Mouse (Mus musculus) cerebellum, postnatal 10 days (tissue): ENCODE measurements around the gene Nav1.

Experiments
- DNase-seq, 2 experiments: peaks; one replicate each; pipeline ENCODE4 v3.0.0; 2021; ENCODE audit warnings: mixed read lengths in 2 of 2

Gene Nav1

GRCm38 (mm10) chr1:135607019-135607418 lies at the start of gene Nav1:
Gene Nav1 (minus strand): TSS chr1:135607295.
- peak; percentile 53 to 54 for DNase-seq

GRCm38 (mm10) chr1:135653909-135654308 lies 46.8 kb upstream of the Nav1 start:
- no peak for DNase-seq

- DNase-seq, result peak; percentile 41 to 61
Measured at GRCm38 (mm10) chr1:135645459-135646195, 38.5 kb upstream of the Nav1 start.

- DNase-seq, result peak; percentile 79 to 80
Measured at GRCm38 (mm10) chr1:135644110-135644509, 37.0 kb upstream of the Nav1 start.

GRCm38 (mm10) chr1:135643691-135644090 lies 36.6 kb upstream of the Nav1 start:
- DNase-seq, result no peak

GRCm38 (mm10) chr1:135639853-135640252 lies 32.8 kb upstream of the Nav1 start:
- no peak for DNase-seq

- no peak for DNase-seq
Measured at GRCm38 (mm10) chr1:135639093-135639492, 32.0 kb upstream of the Nav1 start.

GRCm38 (mm10) chr1:135637574-135638008 lies 30.5 kb upstream of the Nav1 start:
- DNase-seq, result no peak

- DNase-seq, result peak in 1 of 2 experiments; percentile 37
Measured at GRCm38 (mm10) chr1:135636111-135636511, 29.0 kb upstream of the Nav1 start.

- no peak for DNase-seq
Measured at GRCm38 (mm10) chr1:135635323-135636064, 28.4 kb upstream of the Nav1 start.

- no peak for DNase-seq
Measured at GRCm38 (mm10) chr1:135634791-135635190, 27.7 kb upstream of the Nav1 start.

GRCm38 (mm10) chr1:135633884-135634283 lies 26.8 kb upstream of the Nav1 start:
- peak in 1 of 2 experiments; percentile 28 for DNase-seq

GRCm38 (mm10) chr1:135633478-135633877 lies 26.4 kb upstream of the Nav1 start:
- no peak for DNase-seq

GRCm38 (mm10) chr1:135632199-135632598 lies 25.1 kb upstream of the Nav1 start:
- DNase-seq, result no peak

- DNase-seq, result peak; percentile 64 to 71
Measured at GRCm38 (mm10) chr1:135631515-135631914, 24.4 kb upstream of the Nav1 start.

GRCm38 (mm10) chr1:135629846-135630245 lies 22.8 kb upstream of the Nav1 start:
- no peak for DNase-seq

- DNase-seq, result peak; percentile 50 to 61
Measured at GRCm38 (mm10) chr1:135626218-135626617, 19.1 kb upstream of the Nav1 start.

GRCm38 (mm10) chr1:135625741-135626140 lies 18.6 kb upstream of the Nav1 start:
- no peak for DNase-seq

- no peak for DNase-seq
Measured at GRCm38 (mm10) chr1:135624646-135625045, 17.6 kb upstream of the Nav1 start.

- DNase-seq, result no peak
Measured at GRCm38 (mm10) chr1:135623136-135623535, 16.0 kb upstream of the Nav1 start.

- DNase-seq, result peak; percentile 66 to 71
Measured at GRCm38 (mm10) chr1:135621307-135621706, 14.2 kb upstream of the Nav1 start.

GRCm38 (mm10) chr1:135619932-135620391 lies 12.9 kb upstream of the Nav1 start:
- no peak for DNase-seq

- peak; percentile 74 to 85 for DNase-seq
Measured at GRCm38 (mm10) chr1:135619130-135619529, 12.0 kb upstream of the Nav1 start.

- DNase-seq, result no peak
Measured at GRCm38 (mm10) chr1:135617344-135617743, 10.2 kb upstream of the Nav1 start.
